Mouse (Mus musculus): ENCODE measurements around the gene Pon1. TPM values are rescaled to one million over a fixed set of nuclear protein-coding genes. Genes with fewer than 3 reads are reported as not detected.

Pon1 gene
- polyA plus RNA-seq, 1 experiment from 2014 or later, result not detected

GRCm38 (mm10) chr6:5139666-5140065, 54.1 kb downstream of the Pon1 start:
- Histone ChIP-seq H3K9ac (replicated peaks; ENCODE audit: low read length) (no peak overlapping the region), H3K27me3 (ENCODE audit: control insufficient read depth, insufficient read depth, low read length) (no peaks in the 10 kb centered on the region), H3K4me1 (ENCODE audit: control insufficient read depth, insufficient read depth, low read length) (no peaks in the 10 kb centered on the region), H3K27ac (replicated peaks; ENCODE audit: low read depth, low read length) (no peak overlapping the region), H3K36me3 (replicated peaks; ENCODE audit: control insufficient read depth, insufficient read depth, low read depth, low read length) (no peaks in the 10 kb centered on the region), H3K9me3 (replicated peaks; ENCODE audit: control insufficient read depth, low read length) (no peaks in the 10 kb centered on the region), H3K4me2 (ENCODE audit: low read depth, low read length) (no peak overlapping the region), H3K4me3 (ENCODE audit: low read depth, low read length) (no peak overlapping the region)
- WGBS, result 80% methylated on average over 9 of the region's 9 CpGs
- ATAC-seq (replicated peaks; ENCODE audit: insufficient number of reproducible peaks, low FRiP score, low TSS enrichment, low read depth), result no peak
- no peak for DNase-seq (ENCODE audit: low spot score)

GRCm38 (mm10) chr6:5138875-5139631, 54.7 kb downstream of the Pon1 start:
- Histone ChIP-seq H3K27ac (replicated peaks; ENCODE audit: low read depth, low read length) (no peak overlapping the region), H3K9ac (replicated peaks; ENCODE audit: low read length) (no peak overlapping the region), H3K4me3 (ENCODE audit: low read depth, low read length) (no peak overlapping the region), H3K36me3 (replicated peaks; ENCODE audit: control insufficient read depth, insufficient read depth, low read depth, low read length) (no peaks in the 10 kb centered on the region; the same call in 1 of the 2 replicates), H3K4me2 (ENCODE audit: low read depth, low read length) (no peak overlapping the region), H3K4me1 (ENCODE audit: control insufficient read depth, insufficient read depth, low read length) (no peaks in the 10 kb centered on the region), H3K9me3 (replicated peaks; ENCODE audit: control insufficient read depth, low read length) (no peaks in the 10 kb centered on the region), H3K27me3 (ENCODE audit: control insufficient read depth, insufficient read depth, low read length) (no peaks in the 10 kb centered on the region)
- DNase-seq (ENCODE audit: low spot score) (no peak), ATAC-seq (replicated peaks; ENCODE audit: insufficient number of reproducible peaks, low FRiP score, low TSS enrichment, low read depth) (no peak)
- 85% methylated on average over 12 of the region's 12 CpGs for WGBS

- Histone ChIP-seq H3K4me3 (ENCODE audit: low read depth, low read length) (no peak overlapping the region), H3K27ac (replicated peaks; ENCODE audit: low read depth, low read length) (no peak overlapping the region), H3K36me3 (replicated peaks; ENCODE audit: control insufficient read depth, insufficient read depth, low read depth, low read length) (no peaks in the 10 kb centered on the region; the same call in 1 of the 2 replicates), H3K4me1 (ENCODE audit: control insufficient read depth, insufficient read depth, low read length) (no peaks in the 10 kb centered on the region), H3K9ac (replicated peaks; ENCODE audit: low read length) (no peak overlapping the region), H3K27me3 (ENCODE audit: control insufficient read depth, insufficient read depth, low read length) (no peaks in the 10 kb centered on the region), H3K9me3 (replicated peaks; ENCODE audit: control insufficient read depth, low read length) (no peaks in the 10 kb centered on the region), H3K4me2 (ENCODE audit: low read depth, low read length) (no peak overlapping the region)
- DNase-seq (ENCODE audit: low spot score) (no peak), ATAC-seq (replicated peaks; ENCODE audit: insufficient number of reproducible peaks, low FRiP score, low TSS enrichment, low read depth) (no peak)
- WGBS, result 81% methylated on average over 6 of the region's 6 CpGs
These were observed 57.7 kb downstream of the Pon1 start for GRCm38 (mm10) chr6:5136046-5136445.

GRCm38 (mm10) chr6:5134986-5135385, 58.8 kb downstream of the Pon1 start:
- no peak overlapping the region for H3K4me2 ChIP-seq (ENCODE audit: low read depth, low read length)
- no peak overlapping the region for H3K9ac ChIP-seq (replicated peaks; ENCODE audit: low read length)
- no peak overlapping the region for H3K27ac ChIP-seq (replicated peaks; ENCODE audit: low read depth, low read length)
- H3K36me3 ChIP-seq (replicated peaks; ENCODE audit: control insufficient read depth, insufficient read depth, low read depth, low read length), result no peaks in the 10 kb centered on the region; the same call in 1 of the 2 replicates
- no peaks in the 10 kb centered on the region for H3K4me1 ChIP-seq (ENCODE audit: control insufficient read depth, insufficient read depth, low read length)
- no peak overlapping the region for H3K4me3 ChIP-seq (ENCODE audit: low read depth, low read length)
- H3K9me3 ChIP-seq (replicated peaks; ENCODE audit: control insufficient read depth, low read length), result no peaks in the 10 kb centered on the region
- no peaks in the 10 kb centered on the region for H3K27me3 ChIP-seq (ENCODE audit: control insufficient read depth, insufficient read depth, low read length)
- no peak for DNase-seq (ENCODE audit: low spot score)
- WGBS, result 77% methylated on average over 6 of the region's 6 CpGs
- no peak for ATAC-seq (replicated peaks; ENCODE audit: insufficient number of reproducible peaks, low FRiP score, low TSS enrichment, low read depth)

GRCm38 (mm10) chr6:5129364-5130093, 64.2 kb downstream of the Pon1 start:
- Histone ChIP-seq H3K4me2 (ENCODE audit: low read depth, low read length) (no peak overlapping the region), H3K9me3 (replicated peaks; ENCODE audit: control insufficient read depth, low read length) (no peaks in the 10 kb centered on the region), H3K36me3 (replicated peaks; ENCODE audit: control insufficient read depth, insufficient read depth, low read depth, low read length) (no peaks in the 10 kb centered on the region; the same call in 1 of the 2 replicates), H3K27me3 (ENCODE audit: control insufficient read depth, insufficient read depth, low read length) (no peaks in the 10 kb centered on the region), H3K9ac (replicated peaks; ENCODE audit: low read length) (no peak overlapping the region), H3K27ac (replicated peaks; ENCODE audit: low read depth, low read length) (no peak overlapping the region), H3K4me3 (ENCODE audit: low read depth, low read length) (no peak overlapping the region), H3K4me1 (ENCODE audit: control insufficient read depth, insufficient read depth, low read length) (no peaks in the 10 kb centered on the region)
- no peak for DNase-seq (ENCODE audit: low spot score)
- WGBS, result 79% methylated on average over 14 of the region's 14 CpGs
- ATAC-seq (replicated peaks; ENCODE audit: insufficient number of reproducible peaks, low FRiP score, low TSS enrichment, low read depth), result no peak

- ATAC-seq (replicated peaks; ENCODE audit: insufficient number of reproducible peaks, low FRiP score, low TSS enrichment, low read depth), result no peak
- no peak for DNase-seq (ENCODE audit: low spot score)
- Histone ChIP-seq H3K27me3 (ENCODE audit: control insufficient read depth, insufficient read depth, low read length) (no peaks in the 10 kb centered on the region), H3K36me3 (replicated peaks; ENCODE audit: control insufficient read depth, insufficient read depth, low read depth, low read length) (no peaks in the 10 kb centered on the region; the same call in 1 of the 2 replicates), H3K27ac (replicated peaks; ENCODE audit: low read depth, low read length) (no peak overlapping the region), H3K4me3 (ENCODE audit: low read depth, low read length) (no peak overlapping the region), H3K9me3 (replicated peaks; ENCODE audit: control insufficient read depth, low read length) (no peaks in the 10 kb centered on the region), H3K4me2 (ENCODE audit: low read depth, low read length) (no peak overlapping the region), H3K4me1 (ENCODE audit: control insufficient read depth, insufficient read depth, low read length) (no peaks in the 10 kb centered on the region), H3K9ac (replicated peaks; ENCODE audit: low read length) (no peak overlapping the region)
- 68% methylated on average over 3 of the region's 3 CpGs for whole genome bisulfite sequencing
These were observed 73.5 kb downstream of the Pon1 start for GRCm38 (mm10) chr6:5120229-5120628.

- Histone ChIP-seq H3K4me1 (ENCODE audit: control insufficient read depth, insufficient read depth, low read length) (no peaks in the 10 kb centered on the region), H3K36me3 (replicated peaks; ENCODE audit: control insufficient read depth, insufficient read depth, low read depth, low read length) (no peaks in the 10 kb centered on the region; the same call in 1 of the 2 replicates), H3K4me2 (ENCODE audit: low read depth, low read length) (no peak overlapping the region), H3K9me3 (replicated peaks; ENCODE audit: control insufficient read depth, low read length) (no peaks in the 10 kb centered on the region), H3K27me3 (ENCODE audit: control insufficient read depth, insufficient read depth, low read length) (no peaks in the 10 kb centered on the region), H3K4me3 (ENCODE audit: low read depth, low read length) (no peak overlapping the region), H3K27ac (replicated peaks; ENCODE audit: low read depth, low read length) (no peak overlapping the region), H3K9ac (replicated peaks; ENCODE audit: low read length) (no peak overlapping the region)
- 81% methylated on average over 15 of the region's 15 CpGs for WGBS
- ATAC-seq (replicated peaks; ENCODE audit: insufficient number of reproducible peaks, low FRiP score, low TSS enrichment, low read depth) (no peak), DNase-seq (ENCODE audit: low spot score) (no peak)
These were observed 74.4 kb downstream of the Pon1 start for GRCm38 (mm10) chr6:5119181-5119910.
